Mouse (Mus musculus) kidney, postnatal 0 days (tissue): ENCODE data around the gene Sept9. TPM values are rescaled to one million over a fixed set of nuclear protein-coding genes. Genes with fewer than 3 reads are reported as not detected.

Source experiments
- ATAC-seq: fragments of 200-750 bp; cut with Nextera tagmentation; replicated peaks from 2 replicates; pipeline ENCODE4 v1.8.0; 2017; ENCODE audit warnings: low read depth, moderate number of reproducible peaks, moderate TSS enrichment, moderate library complexity; ENCODE audit not compliant: low FRiP score
- DNase-seq: peaks from one replicate; pipeline ENCODE4 v3.0.0-alpha.2; 2016; ENCODE audit warnings: low spot score
- H3K27ac ChIP-seq: fragments of 300-500 bp; sonication (generic); 2 replicates; pipeline ENCODE4 v1.5.1; 2014; ENCODE audit warnings: mild to moderate bottlenecking
- H3K27me3 ChIP-seq: fragments of 300-500 bp; sonication (generic); 2 replicates; pipeline ENCODE4 v1.6.1; 2014; ENCODE audit warnings: low read length, mixed read lengths; ENCODE audit not compliant: insufficient read depth
- H3K36me3 ChIP-seq: fragments of 300-500 bp; sonication (generic); 2 replicates; pipeline ENCODE4 v1.6.1; 2014; ENCODE audit warnings: low read length, mixed read lengths; ENCODE audit not compliant: insufficient read depth
- H3K4me1 ChIP-seq: fragments of 300-500 bp; sonication (generic); replicated peaks from 2 replicates; pipeline ENCODE4 v1.6.1; 2014; ENCODE audit warnings: antibody characterized with exemption, low read length, mixed read lengths; ENCODE audit not compliant: insufficient read depth
- H3K4me2 ChIP-seq: fragments of 300-500 bp; sonication (generic); 2 replicates; pipeline ENCODE4 v1.6.1; 2014; ENCODE audit warnings: mild to moderate bottlenecking, low read length, moderate library complexity, mixed read lengths
- H3K4me3 ChIP-seq: fragments of 300-500 bp; sonication (generic); replicated peaks from 2 replicates; pipeline ENCODE4 v1.5.1; 2014; ENCODE audit warnings: low read depth, low read length
- H3K9ac ChIP-seq: fragments of 300-500 bp; sonication (generic); 2 replicates; pipeline ENCODE4 v1.6.1; 2014; ENCODE audit warnings: low read depth, low read length
- H3K9me3 ChIP-seq: fragments of 300-500 bp; sonication (generic); replicated peaks from 2 replicates; pipeline ENCODE4 v1.6.1; 2016; ENCODE audit warnings: low read length, inconsistent platforms, mixed read lengths
- CTCF ChIP-seq: IDR thresholded peaks from 2 replicates; pipeline ENCODE4 v1.5.1; 2016; ENCODE audit warnings: antibody characterized with exemption, low read depth, mild to moderate bottlenecking, moderate library complexity
- WGBS: fragments of 180-500 bp; shearing (Covaris S2); extraction: QIAGEN DNeasy Blood & Tissue Kit; methylation state at CpG from one replicate; pipeline ENCODE4 v1.1.7; 2014; 5-methylcytosine and 5-hydroxymethylcytosine counted together
- polyA plus RNA-seq: library from polyadenylated mRNA; unstranded; fragments of >200 nt; fragmentation: Nextera tagmentation; extraction: Ambion mirVana; gene quantifications from 2 replicates; pipeline ENCODE4 v1.2.1, GENCODE M21; 2015

Sept9 gene
- polyA plus RNA-seq, 1 experiment from 2014 or later = 71.2 TPM

GRCm38 (mm10) chr11:117349429-117350363 is 150.2 kb downstream of the Sept9 start:
- Histone ChIP-seq H3K27me3 (no peaks in the 10 kb centered on the region), H3K4me3 (no peak overlapping the region), H3K27ac (peak overlapping the region; percentile 68), H3K36me3 (peaks cover 32% of the 10 kb centered on the region), H3K4me1 (peaks cover 50% of the 10 kb centered on the region), H3K4me2 (no peak overlapping the region), H3K9me3 (no peaks in the 10 kb centered on the region), H3K9ac (no peak overlapping the region)
- no peak for ATAC-seq
- no peak for TF ChIP-seq CTCF
- 15% methylated on average over 20 of the region's 20 CpGs for WGBS
- peak; percentile 38 for DNase-seq

- H3K9ac ChIP-seq = no peak overlapping the region
- no peak overlapping the region for H3K4me2 ChIP-seq
- WGBS = 72% methylated on average over 11 of the region's 11 CpGs
- peaks cover 39% of the 10 kb centered on the region for H3K36me3 ChIP-seq
- no peaks in the 10 kb centered on the region for H3K27me3 ChIP-seq
- no peak overlapping the region for H3K4me3 ChIP-seq
- H3K4me1 ChIP-seq = peaks cover 41% of the 10 kb centered on the region
- no peaks in the 10 kb centered on the region for H3K9me3 ChIP-seq
- ATAC-seq = no peak
- peak overlapping the region; percentile 68; the same call in 1 of the 2 replicates for H3K27ac ChIP-seq
- no peak for TF ChIP-seq CTCF
- DNase-seq = no peak
Measured at GRCm38 (mm10) chr11:117350462-117351222, 151.2 kb downstream of the Sept9 start.

GRCm38 (mm10) chr11:117353126-117353525 is 153.7 kb downstream of the Sept9 start:
- H3K27ac ChIP-seq = no peak overlapping the region
- no peak for DNase-seq
- H3K4me2 ChIP-seq = no peak overlapping the region
- H3K27me3 ChIP-seq = no peaks in the 10 kb centered on the region
- no peak for TF ChIP-seq CTCF
- peaks cover 28% of the 10 kb centered on the region for H3K4me1 ChIP-seq
- no peak overlapping the region for H3K9ac ChIP-seq
- WGBS = 89% methylated on average over 11 of the region's 11 CpGs
- no peak overlapping the region for H3K4me3 ChIP-seq
- no peaks in the 10 kb centered on the region for H3K9me3 ChIP-seq
- H3K36me3 ChIP-seq = peaks cover 49% of the 10 kb centered on the region
- ATAC-seq = no peak

GRCm38 (mm10) chr11:117354107-117354506 is 154.6 kb downstream of the Sept9 start:
- H3K9me3 ChIP-seq = no peaks in the 10 kb centered on the region
- H3K9ac ChIP-seq = no peak overlapping the region
- H3K4me1 ChIP-seq = peaks cover 19% of the 10 kb centered on the region
- peak overlapping the region; percentile 2; the same call in 1 of the 2 replicates for H3K27ac ChIP-seq
- no peak for TF ChIP-seq CTCF
- 72% methylated on average over 4 of the region's 4 CpGs for WGBS
- H3K36me3 ChIP-seq = peaks cover 49% of the 10 kb centered on the region
- ATAC-seq = no peak
- DNase-seq = peak; percentile 32
- H3K4me2 ChIP-seq = no peak overlapping the region
- no peak overlapping the region for H3K4me3 ChIP-seq
- H3K27me3 ChIP-seq = no peaks in the 10 kb centered on the region

- DNase-seq (no peak), ATAC-seq (no peak)
- Histone ChIP-seq H3K9me3 (no peaks in the 10 kb centered on the region), H3K4me2 (no peak overlapping the region), H3K9ac (no peak overlapping the region), H3K4me1 (no peaks in the 10 kb centered on the region), H3K27me3 (no peaks in the 10 kb centered on the region), H3K27ac (no peak overlapping the region), H3K36me3 (peaks cover 57% of the 10 kb centered on the region), H3K4me3 (no peak overlapping the region)
- no peak for TF ChIP-seq CTCF
- 75% methylated on average over 3 of the region's 3 CpGs for WGBS
Measured at GRCm38 (mm10) chr11:117356937-117357336, 157.5 kb downstream of the Sept9 start.

GRCm38 (mm10) chr11:117357916-117358639 is 158.6 kb downstream of the Sept9 start:
- Histone ChIP-seq H3K27ac (no peak overlapping the region), H3K4me1 (no peaks in the 10 kb centered on the region), H3K4me3 (no peak overlapping the region), H3K4me2 (no peak overlapping the region), H3K9ac (no peak overlapping the region), H3K36me3 (peaks cover 45% of the 10 kb centered on the region), H3K9me3 (no peaks in the 10 kb centered on the region), H3K27me3 (no peaks in the 10 kb centered on the region)
- 42% methylated on average over 8 of the region's 8 CpGs for WGBS
- DNase-seq = peak; percentile 97
- peak; percentile 51 for ATAC-seq
- TF ChIP-seq CTCF = peak; percentile 100
